Mouse (Mus musculus): ENCODE data around the gene Zfp628. TPM values are rescaled to one million over a fixed set of nuclear protein-coding genes. Genes with fewer than 3 reads are reported as not detected.
A peak's percentile ranks its signal among the peaks of the same experiment; 100 is the strongest.

Gene Zfp628
- polyA plus RNA-seq, 1 experiment from 2014 or later, result 4.5 TPM

- no peaks in the 10 kb centered on the region for H3K9me3 ChIP-seq
- H3K36me3 ChIP-seq (replicated peaks), result peaks cover 10% of the 10 kb centered on the region
- no peak overlapping the region for H3K4me2 ChIP-seq
- H3K4me3 ChIP-seq, result no peak overlapping the region
- H3K4me1 ChIP-seq, result peaks cover 65% of the 10 kb centered on the region
- no peak for ATAC-seq (replicated peaks)
- no peak overlapping the region for H3K9ac ChIP-seq
- H3K27ac ChIP-seq, result peak overlapping the region; percentile 99
- WGBS, result 85% methylated on average over 19 of the region's 19 CpGs
- no peaks in the 10 kb centered on the region for H3K27me3 ChIP-seq (replicated peaks)
These were observed 5.5 kb downstream of the Zfp628 start for GRCm38 (mm10) chr7:4920496-4920895.

- Histone ChIP-seq H3K4me1 (peaks cover 68% of the 10 kb centered on the region), H3K27me3 (replicated peaks) (no peaks in the 10 kb centered on the region), H3K9me3 (no peaks in the 10 kb centered on the region), H3K4me2 (peak overlapping the region; percentile 79), H3K4me3 (no peak overlapping the region), H3K27ac (peak overlapping the region; percentile 99), H3K9ac (peak overlapping the region; percentile 32; the same call in 1 of the 2 replicates), H3K36me3 (replicated peaks) (peaks cover 10% of the 10 kb centered on the region)
- ATAC-seq (replicated peaks), result no peak
- WGBS, result 57% methylated on average over 23 of the region's 23 CpGs
These were observed 6.2 kb downstream of the Zfp628 start for GRCm38 (mm10) chr7:4920976-4921823.

GRCm38 (mm10) chr7:4921824-4922482 lies 6.9 kb downstream of the Zfp628 start, which contains the start of gene Nat14:
Gene Nat14, plus strand, starts transcription at chr7:4922028.
- peak within 1 kb of the TSS; percentile 51 for H3K9ac ChIP-seq
- WGBS, result 19% methylated on average over 8 of the region's 8 CpGs

GRCm38 (mm10) chr7:4922508-4922907 lies 7.5 kb downstream of the Zfp628 start:
- peak; percentile 86 for ATAC-seq (replicated peaks)
- peaks cover 10% of the 10 kb centered on the region for H3K36me3 ChIP-seq (replicated peaks)
- H3K4me1 ChIP-seq, result peaks cover 58% of the 10 kb centered on the region
- H3K9me3 ChIP-seq, result no peaks in the 10 kb centered on the region
- H3K27me3 ChIP-seq (replicated peaks), result no peaks in the 10 kb centered on the region
- peak overlapping the region; percentile 44 for H3K4me3 ChIP-seq
- peak overlapping the region; percentile 99 for H3K27ac ChIP-seq
- WGBS, result 0% methylated on average over 14 of the region's 14 CpGs
- H3K9ac ChIP-seq, result peak overlapping the region; percentile 51
- H3K4me2 ChIP-seq, result peak overlapping the region; percentile 79

More at GRCm38 (mm10) chr7:4921824-4922482, 6.9 kb downstream of the Zfp628 start, which contains the start of gene Nat14:
- Histone ChIP-seq H3K9me3 (no peaks in the 10 kb centered on the region), H3K4me2 (peak within 1 kb of the TSS; percentile 79), H3K27me3 (replicated peaks) (no peaks in the 10 kb centered on the region), H3K4me3 (peak within 1 kb of the TSS; percentile 44), H3K4me1 (peaks cover 64% of the 10 kb centered on the region), H3K36me3 (replicated peaks) (peaks cover 10% of the 10 kb centered on the region), H3K27ac (peak within 1 kb of the TSS; percentile 99)
- ATAC-seq (replicated peaks), result peak; percentile 1; the same call in 1 of the 2 replicates

- peak; percentile 69 for ATAC-seq (replicated peaks)
- Histone ChIP-seq H3K36me3 (replicated peaks) (peaks cover 10% of the 10 kb centered on the region), H3K9me3 (no peaks in the 10 kb centered on the region), H3K27me3 (replicated peaks) (no peaks in the 10 kb centered on the region), H3K4me3 (peak overlapping the region; percentile 44), H3K9ac (peak overlapping the region; percentile 61), H3K4me1 (peaks cover 56% of the 10 kb centered on the region), H3K4me2 (peak overlapping the region; percentile 79), H3K27ac (peak overlapping the region; percentile 99)
- 2% methylated on average over 14 of the region's 14 CpGs for WGBS
These were observed 8.0 kb downstream of the Zfp628 start for GRCm38 (mm10) chr7:4922931-4923565.

- peaks cover 56% of the 10 kb centered on the region for H3K4me1 ChIP-seq
- peak overlapping the region; percentile 99 for H3K27ac ChIP-seq
- H3K9ac ChIP-seq, result peak overlapping the region; percentile 61
These were observed 8.8 kb downstream of the Zfp628 start for GRCm38 (mm10) chr7:4923586-4924364.

GRCm38 (mm10) chr7:4924483-4924882 lies 9.5 kb downstream of the Zfp628 start:
- ATAC-seq (replicated peaks), result no peak

More at GRCm38 (mm10) chr7:4923586-4924364, 8.8 kb downstream of the Zfp628 start:
- Histone ChIP-seq H3K9me3 (no peaks in the 10 kb centered on the region), H3K27me3 (replicated peaks) (no peaks in the 10 kb centered on the region), H3K4me2 (peak overlapping the region; percentile 79), H3K36me3 (replicated peaks) (peaks cover 10% of the 10 kb centered on the region), H3K4me3 (peak overlapping the region; percentile 44)
- peak; percentile 5; the same call in 1 of the 2 replicates for ATAC-seq (replicated peaks)
- 3% methylated on average over 37 of the region's 37 CpGs for WGBS

GRCm38 (mm10) chr7:4924891-4925301 lies 9.9 kb downstream of the Zfp628 start:
- no peaks in the 10 kb centered on the region for H3K9me3 ChIP-seq
- WGBS, result 0% methylated on average over 3 of the region's 4 CpGs
- H3K4me2 ChIP-seq, result peak overlapping the region; percentile 79; the same call in 1 of the 2 replicates
- peak overlapping the region; percentile 99 for H3K27ac ChIP-seq
- no peaks in the 10 kb centered on the region for H3K27me3 ChIP-seq (replicated peaks)
- H3K9ac ChIP-seq, result no peak overlapping the region
- ATAC-seq (replicated peaks), result no peak
- no peak overlapping the region for H3K4me3 ChIP-seq
- H3K36me3 ChIP-seq (replicated peaks), result peaks cover 8% of the 10 kb centered on the region
- peaks cover 56% of the 10 kb centered on the region for H3K4me1 ChIP-seq

More at GRCm38 (mm10) chr7:4924483-4924882, 9.5 kb downstream of the Zfp628 start:
- H3K27me3 ChIP-seq (replicated peaks), result no peaks in the 10 kb centered on the region
- peak overlapping the region; percentile 44 for H3K4me3 ChIP-seq
- peak overlapping the region; percentile 99 for H3K27ac ChIP-seq
- H3K4me2 ChIP-seq, result peak overlapping the region; percentile 79
- peaks cover 10% of the 10 kb centered on the region for H3K36me3 ChIP-seq (replicated peaks)
- peak overlapping the region; percentile 61 for H3K9ac ChIP-seq
- H3K9me3 ChIP-seq, result no peaks in the 10 kb centered on the region
- peaks cover 56% of the 10 kb centered on the region for H3K4me1 ChIP-seq
- WGBS, result 1% methylated on average over 4 of the region's 4 CpGs

- H3K9ac ChIP-seq, result no peak within 1 kb of the TSS
- ATAC-seq (replicated peaks), result no peak
These were observed 10.7 kb downstream of the Zfp628 start, which contains the start of gene Ssc5d for GRCm38 (mm10) chr7:4925441-4926381. Gene Ssc5d, plus strand, starts transcription at chr7:4925785.

GRCm38 (mm10) chr7:4926849-4927248 lies 11.8 kb downstream of the Zfp628 start:
- H3K9me3 ChIP-seq, result no peaks in the 10 kb centered on the region
- no peaks in the 10 kb centered on the region for H3K36me3 ChIP-seq (replicated peaks)
- H3K9ac ChIP-seq, result no peak overlapping the region
- H3K27me3 ChIP-seq (replicated peaks), result no peaks in the 10 kb centered on the region
- no peak overlapping the region for H3K27ac ChIP-seq
- no peak overlapping the region for H3K4me3 ChIP-seq
- no peak overlapping the region for H3K4me2 ChIP-seq
- peaks cover 42% of the 10 kb centered on the region for H3K4me1 ChIP-seq
- 73% methylated on average over 16 of the region's 16 CpGs for WGBS
- ATAC-seq (replicated peaks), result no peak

More at GRCm38 (mm10) chr7:4925441-4926381, 10.7 kb downstream of the Zfp628 start, which contains the start of gene Ssc5d:
- Histone ChIP-seq H3K27ac (peak within 1 kb of the TSS; percentile 99), H3K4me2 (peak within 1 kb of the TSS; percentile 79), H3K27me3 (replicated peaks) (no peaks in the 10 kb centered on the region), H3K36me3 (replicated peaks) (0 out of 2 replicates have a peak, but pooled peaks cover under 1% of the 10 kb centered on the region), H3K4me3 (no peak within 1 kb of the TSS), H3K9me3 (no peaks in the 10 kb centered on the region), H3K4me1 (peaks cover 54% of the 10 kb centered on the region)
- WGBS, result 4% methylated on average over 6 of the region's 6 CpGs

Data from midbrain, embryonic 15.5 days (tissue).